Mouse (Mus musculus) lung, postnatal 25 days (tissue): ENCODE measurements around the gene Izumo1r.

Experiments
- DNase-seq: peaks from one replicate; pipeline ENCODE4 v3.0.0; 2022; ENCODE audit warnings: low spot score

Gene Izumo1r

GRCm38 (mm10) chr9:14903581-14904378, at the start of gene Izumo1r:
Izumo1r (minus strand) TSS chr9:14903949.
- no peak for DNase-seq

- no peak for DNase-seq
Observed at GRCm38 (mm10) chr9:14951072-14951471, 47.3 kb upstream of the Izumo1r start.

GRCm38 (mm10) chr9:14948843-14949242, 45.1 kb upstream of the Izumo1r start:
- DNase-seq = no peak

GRCm38 (mm10) chr9:14946677-14947076, 42.9 kb upstream of the Izumo1r start:
- DNase-seq = no peak

GRCm38 (mm10) chr9:14945919-14946318, 42.2 kb upstream of the Izumo1r start:
- DNase-seq = no peak

- DNase-seq = no peak
Observed at GRCm38 (mm10) chr9:14942143-14942720, 38.5 kb upstream of the Izumo1r start.

- no peak for DNase-seq
Observed at GRCm38 (mm10) chr9:14939610-14940009, 35.9 kb upstream of the Izumo1r start.

GRCm38 (mm10) chr9:14937308-14937707, 33.6 kb upstream of the Izumo1r start:
- DNase-seq = no peak

- DNase-seq = no peak
Observed at GRCm38 (mm10) chr9:14934851-14935250, 31.1 kb upstream of the Izumo1r start.

- no peak for DNase-seq
Observed at GRCm38 (mm10) chr9:14931943-14932342, 28.2 kb upstream of the Izumo1r start.

- DNase-seq = no peak
Observed at GRCm38 (mm10) chr9:14931211-14931610, 27.5 kb upstream of the Izumo1r start.

GRCm38 (mm10) chr9:14926593-14926992, 22.8 kb upstream of the Izumo1r start:
- peak; percentile 41 for DNase-seq

GRCm38 (mm10) chr9:14923625-14924024, 19.9 kb upstream of the Izumo1r start:
- DNase-seq = no peak

- DNase-seq = no peak
Observed at GRCm38 (mm10) chr9:14921971-14922560, 18.3 kb upstream of the Izumo1r start.

- no peak for DNase-seq
Observed at GRCm38 (mm10) chr9:14921254-14921653, 17.5 kb upstream of the Izumo1r start.

- no peak for DNase-seq
Observed at GRCm38 (mm10) chr9:14920608-14921007, 16.9 kb upstream of the Izumo1r start.

- DNase-seq = no peak
Observed at GRCm38 (mm10) chr9:14918825-14919668, 15.3 kb upstream of the Izumo1r start.

GRCm38 (mm10) chr9:14917661-14918060, 13.9 kb upstream of the Izumo1r start:
- no peak for DNase-seq

GRCm38 (mm10) chr9:14912037-14912436, 8.3 kb upstream of the Izumo1r start:
- DNase-seq = no peak

- no peak for DNase-seq
Observed at GRCm38 (mm10) chr9:14909981-14910380, 6.2 kb upstream of the Izumo1r start.

- no peak for DNase-seq
Observed at GRCm38 (mm10) chr9:14907816-14908415, 4.2 kb upstream of the Izumo1r start.

GRCm38 (mm10) chr9:14905956-14906355, 2.2 kb upstream of the Izumo1r start:
- no peak for DNase-seq
